Mouse (Mus musculus) neural tube, embryonic 12.5 days (tissue): ENCODE results near the gene Hey2. TPM values are rescaled to one million over a fixed set of nuclear protein-coding genes. Genes with fewer than 3 reads are reported as not detected.

Experiments
- ATAC-seq: fragments of 200-750 bp; cut with Nextera tagmentation; 2 replicates; pipeline ENCODE4 v1.8.0; 2017; ENCODE audit warnings: low read depth, mild to moderate bottlenecking, moderate TSS enrichment, moderate library complexity; ENCODE audit not compliant: low FRiP score
- H3K27ac ChIP-seq: fragments of 300-500 bp; sonication (generic); 2 replicates; pipeline ENCODE4 v1.5.1; 2016
- H3K27me3 ChIP-seq: fragments of 300-500 bp; sonication (generic); replicated peaks from 2 replicates; pipeline ENCODE4 v1.6.1; 2016; ENCODE audit warnings: mild to moderate bottlenecking
- H3K36me3 ChIP-seq: fragments of 300-500 bp; sonication (generic); 2 replicates; pipeline ENCODE4 v1.6.1; 2016; ENCODE audit warnings: mild to moderate bottlenecking
- H3K4me1 ChIP-seq: fragments of 300-500 bp; sonication (generic); 2 replicates; pipeline ENCODE4 v1.6.1; 2016
- H3K4me2 ChIP-seq: fragments of 300-500 bp; sonication (generic); replicated peaks from 2 replicates; pipeline ENCODE4 v1.6.1; 2016; ENCODE audit warnings: mild to moderate bottlenecking
- H3K4me3 ChIP-seq: fragments of 300-500 bp; sonication (generic); 2 replicates; pipeline ENCODE4 v1.5.1; 2016
- H3K9ac ChIP-seq: fragments of 300-500 bp; sonication (generic); 2 replicates; pipeline ENCODE4 v1.6.1; 2016; ENCODE audit warnings: mild to moderate bottlenecking
- H3K9me3 ChIP-seq: fragments of 300-500 bp; sonication (generic); 2 replicates; pipeline ENCODE4 v1.6.1; 2016; ENCODE audit warnings: mild to moderate bottlenecking
- WGBS: fragments of 180-500 bp; shearing (Covaris S2); methylation state at CpG from one replicate; pipeline ENCODE4 v1.1.7; 2016; 5-methylcytosine and 5-hydroxymethylcytosine counted together
- polyA plus RNA-seq: library from polyadenylated mRNA; unstranded; fragments of >200 nt; fragmentation: Nextera tagmentation; extraction: Ambion mirVana; gene quantifications from 2 replicates; pipeline ENCODE4 v1.2.1, GENCODE M21; 2016

Hey2 gene
- polyA plus RNA-seq, 1 experiment from 2014 or later, result 9.8 TPM

DNA sequence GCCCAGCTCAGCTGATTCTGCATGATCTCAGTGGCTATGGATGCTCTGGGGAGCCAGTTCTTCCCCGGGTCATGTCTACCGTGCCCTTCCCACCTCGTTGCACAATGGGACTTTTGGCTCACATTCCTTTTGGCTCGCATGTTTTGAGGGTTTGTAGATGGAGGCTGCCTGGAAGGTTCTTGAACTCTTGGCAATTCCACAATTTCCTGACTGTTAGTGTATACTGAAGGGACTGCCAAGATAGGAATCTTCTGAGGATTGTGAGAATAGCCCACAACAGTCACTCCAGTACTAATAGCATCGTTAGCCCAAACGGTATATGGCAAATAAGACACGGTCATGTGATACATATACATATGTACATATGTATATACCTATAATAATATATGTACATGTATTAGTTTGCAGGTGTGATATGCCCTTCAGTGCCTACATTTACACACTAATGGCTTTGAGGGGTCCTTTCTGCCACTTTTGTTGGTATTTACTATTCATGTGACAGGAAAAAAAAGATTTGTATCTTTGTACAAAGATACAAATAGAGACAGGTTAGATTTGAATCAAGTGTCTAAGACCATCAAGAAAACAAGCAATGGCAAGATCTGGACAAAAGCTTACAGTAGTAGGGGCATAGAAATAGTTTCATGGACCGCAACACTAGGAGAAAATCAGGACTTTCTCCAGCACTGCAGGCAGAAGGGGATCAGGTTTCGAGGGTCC lies 32.2 kb downstream of the Hey2 start:
- no peak overlapping the region for H3K9ac ChIP-seq

GRCm38 (mm10) chr10:30803587-30804253 lies 38.9 kb downstream of the Hey2 start:
- Histone ChIP-seq H3K4me2 (peak overlapping the region; percentile 62), H3K36me3 (no peaks in the 10 kb centered on the region), H3K4me1 (no peaks in the 10 kb centered on the region), H3K9ac (peak overlapping the region; percentile 88), H3K27me3 (no peaks in the 10 kb centered on the region), H3K27ac (peak overlapping the region; percentile 81), H3K9me3 (no peaks in the 10 kb centered on the region), H3K4me3 (peak overlapping the region; percentile 76)
- WGBS, result 37% methylated on average over 7 of the region's 7 CpGs
- ATAC-seq, result peak; percentile 7; the same call in 1 of the 2 replicates

More for the DNA sequence above, 32.2 kb downstream of the Hey2 start:
- Histone ChIP-seq H3K4me1 (no peaks in the 10 kb centered on the region), H3K27ac (no peak overlapping the region), H3K36me3 (no peaks in the 10 kb centered on the region), H3K4me3 (peak overlapping the region; percentile 22; the same call in 1 of the 2 replicates), H3K4me2 (peak overlapping the region; percentile 47), H3K9me3 (no peaks in the 10 kb centered on the region), H3K27me3 (no peaks in the 10 kb centered on the region)
- WGBS, result 43% methylated on average over 9 of the region's 9 CpGs
- ATAC-seq, result peak; percentile 65

GRCm38 (mm10) chr10:30802681-30803586 lies 39.7 kb downstream of the Hey2 start, which contains the start of gene Ncoa7:
Gene Ncoa7 (minus strand): TSS chr10:30803326.
- no peaks in the 10 kb centered on the region for H3K9me3 ChIP-seq
- WGBS, result under 1% methylated on average over 89 of the region's 89 CpGs
- peak within 1 kb of the TSS; percentile 81 for H3K27ac ChIP-seq

GRCm38 (mm10) chr10:30802033-30802432 lies 40.6 kb downstream of the Hey2 start:
- WGBS, result 7% methylated on average over 8 of the region's 8 CpGs
- ATAC-seq, result peak; percentile 26; the same call in 1 of the 2 replicates

More at GRCm38 (mm10) chr10:30802681-30803586, 39.7 kb downstream of the Hey2 start, which contains the start of gene Ncoa7:
- Histone ChIP-seq H3K36me3 (no peaks in the 10 kb centered on the region), H3K4me2 (peak within 1 kb of the TSS; percentile 62), H3K9ac (peak within 1 kb of the TSS; percentile 88), H3K27me3 (no peaks in the 10 kb centered on the region), H3K4me3 (peak within 1 kb of the TSS; percentile 76), H3K4me1 (no peaks in the 10 kb centered on the region)
- ATAC-seq, result peak; percentile 94

DNA sequence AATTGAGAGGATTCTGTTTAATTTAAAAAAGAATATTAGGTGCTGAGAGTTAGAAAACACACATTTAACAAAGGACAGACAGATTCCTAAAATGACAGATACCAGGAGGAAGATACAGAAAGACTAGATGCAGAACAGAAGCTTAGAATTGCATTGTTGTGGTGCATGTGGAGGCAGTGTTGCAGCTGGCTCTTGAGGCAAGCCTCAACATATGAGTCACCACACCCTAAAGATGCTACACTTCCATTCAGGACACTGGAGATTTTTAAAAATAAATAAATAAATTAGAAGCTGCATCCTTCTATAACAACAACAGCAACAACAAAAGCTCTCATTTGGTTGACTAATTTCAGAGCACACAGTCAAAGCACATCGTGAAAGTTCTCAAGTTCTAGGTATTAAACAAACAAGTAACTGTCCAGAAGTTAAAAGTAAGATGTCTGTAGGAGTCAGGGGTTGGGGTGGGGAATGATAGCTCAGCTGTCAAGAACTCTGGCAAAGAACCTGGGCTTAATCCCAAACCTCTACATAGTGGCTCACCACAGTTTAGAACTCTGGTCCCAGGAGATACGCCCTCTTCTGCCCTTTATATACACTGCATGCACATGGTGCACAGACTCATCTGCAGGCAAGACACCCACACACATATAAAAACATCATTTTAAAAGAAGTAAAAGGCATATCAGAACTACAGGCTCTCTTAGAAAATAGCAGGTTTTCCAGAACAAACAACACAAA lies 42.7 kb downstream of the Hey2 start:
- 93% methylated on average over 2 of the region's 2 CpGs for WGBS
- no peak overlapping the region for H3K27ac ChIP-seq
- no peaks in the 10 kb centered on the region for H3K27me3 ChIP-seq
- no peak overlapping the region for H3K9ac ChIP-seq
- no peaks in the 10 kb centered on the region for H3K36me3 ChIP-seq
- H3K4me2 ChIP-seq, result no peak overlapping the region
- H3K9me3 ChIP-seq, result no peaks in the 10 kb centered on the region
- no peaks in the 10 kb centered on the region for H3K4me1 ChIP-seq
- no peak for ATAC-seq
- H3K4me3 ChIP-seq, result no peak overlapping the region

More at GRCm38 (mm10) chr10:30802033-30802432, 40.6 kb downstream of the Hey2 start:
- no peaks in the 10 kb centered on the region for H3K9me3 ChIP-seq
- peak overlapping the region; percentile 88; the same call in 1 of the 2 replicates for H3K9ac ChIP-seq
- H3K4me2 ChIP-seq, result peak overlapping the region; percentile 62
- peak overlapping the region; percentile 76 for H3K4me3 ChIP-seq
- H3K36me3 ChIP-seq, result no peaks in the 10 kb centered on the region
- no peaks in the 10 kb centered on the region for H3K27me3 ChIP-seq
- no peak overlapping the region; the same call in 1 of the 2 replicates for H3K27ac ChIP-seq
- no peaks in the 10 kb centered on the region for H3K4me1 ChIP-seq

DNA sequence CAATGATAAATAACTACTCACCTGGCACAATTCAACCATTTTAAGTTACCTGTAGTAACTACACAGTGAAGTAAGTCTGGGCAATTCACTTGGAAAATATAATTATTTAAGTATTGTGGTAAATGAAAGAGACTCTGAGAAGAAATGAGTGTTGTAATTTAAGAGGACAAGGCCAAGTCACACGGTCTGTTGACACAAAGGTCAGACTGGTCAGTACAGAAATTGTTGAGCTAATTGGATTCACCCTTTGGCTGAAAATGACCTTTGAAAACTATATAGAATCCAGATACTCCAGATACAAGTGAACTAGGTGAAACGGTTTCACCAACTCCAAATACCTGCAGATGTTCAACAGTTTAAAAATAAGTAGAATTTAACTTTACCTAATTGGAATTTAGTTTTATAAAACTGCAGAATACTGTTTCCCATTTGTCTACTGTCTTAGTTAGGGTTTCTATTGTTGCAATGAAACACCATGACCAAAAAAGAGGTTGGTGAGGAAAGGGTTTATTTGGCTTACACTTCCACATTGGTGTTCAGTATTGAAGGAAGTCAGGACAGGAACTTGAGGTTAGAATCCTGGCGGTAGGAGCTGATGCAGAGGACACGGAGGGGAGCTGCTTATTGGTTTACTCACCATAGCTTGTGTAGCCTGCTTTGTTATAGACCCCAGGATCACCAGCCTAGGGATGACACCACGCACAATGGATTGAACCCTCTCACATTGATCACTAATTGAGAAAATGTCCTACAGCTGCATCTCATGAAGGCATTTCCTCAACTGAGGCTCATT lies 45.9 kb downstream of the Hey2 start:
- Histone ChIP-seq H3K27me3 (no peaks in the 10 kb centered on the region), H3K9me3 (no peaks in the 10 kb centered on the region), H3K27ac (no peak overlapping the region), H3K36me3 (no peaks in the 10 kb centered on the region), H3K4me2 (no peak overlapping the region), H3K9ac (no peak overlapping the region), H3K4me3 (no peak overlapping the region), H3K4me1 (no peaks in the 10 kb centered on the region)
- 88% methylated on average over 5 of the region's 5 CpGs for WGBS
- no peak for ATAC-seq

DNA sequence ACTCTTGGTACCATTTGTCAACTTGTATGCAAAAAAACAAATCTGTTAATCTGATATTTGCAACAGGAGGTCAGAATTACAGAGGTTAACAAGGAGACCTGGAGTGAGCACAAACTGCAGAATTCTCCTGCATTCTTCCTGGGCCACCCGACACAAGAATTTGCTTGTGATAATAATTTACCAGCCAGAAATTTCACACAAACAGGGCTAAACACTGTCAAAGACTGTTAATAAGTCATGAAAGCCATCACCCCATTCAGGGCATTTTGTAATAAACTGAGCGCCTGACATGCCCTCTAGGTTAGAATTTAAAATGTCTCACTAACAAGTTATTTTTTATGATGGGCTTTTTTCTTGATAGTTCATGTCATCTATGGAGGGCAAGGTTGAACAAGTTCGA lies 51.6 kb downstream of the Hey2 start:
- ATAC-seq, result no peak
- no peaks in the 10 kb centered on the region for H3K27me3 ChIP-seq
- H3K27ac ChIP-seq, result no peak overlapping the region
- no peak overlapping the region for H3K4me2 ChIP-seq
- H3K36me3 ChIP-seq, result no peaks in the 10 kb centered on the region
- no peaks in the 10 kb centered on the region for H3K4me1 ChIP-seq
- no peak overlapping the region for H3K4me3 ChIP-seq
- WGBS, result 93% methylated on average over 3 of the region's 3 CpGs
- H3K9me3 ChIP-seq, result no peaks in the 10 kb centered on the region
- no peak overlapping the region for H3K9ac ChIP-seq

DNA sequence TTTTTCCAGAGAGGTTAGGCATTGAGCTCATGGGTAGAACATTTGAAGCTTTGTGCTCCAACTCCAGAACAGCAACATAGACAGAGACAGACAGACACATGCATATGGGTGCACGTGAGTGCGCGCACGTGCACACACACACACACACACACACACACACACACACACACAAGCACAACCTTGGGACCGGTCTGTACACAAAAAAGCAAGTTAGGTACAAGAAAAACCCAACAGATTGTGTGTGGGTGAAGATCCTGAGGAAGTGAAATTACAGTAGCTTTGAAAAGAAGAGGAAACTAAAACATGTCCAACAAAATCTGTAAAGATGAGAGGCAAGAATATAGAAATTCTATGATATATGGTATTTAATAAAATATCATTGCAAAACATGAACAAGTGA lies 53.1 kb downstream of the Hey2 start:
- ATAC-seq, result no peak
- 92% methylated on average over 5 of the region's 5 CpGs for WGBS
- Histone ChIP-seq H3K27ac (no peak overlapping the region), H3K27me3 (no peaks in the 10 kb centered on the region), H3K9ac (no peak overlapping the region), H3K36me3 (no peaks in the 10 kb centered on the region), H3K4me2 (no peak overlapping the region), H3K9me3 (no peaks in the 10 kb centered on the region), H3K4me1 (no peaks in the 10 kb centered on the region), H3K4me3 (no peak overlapping the region)

- Histone ChIP-seq H3K4me1 (no peaks in the 10 kb centered on the region), H3K9me3 (no peaks in the 10 kb centered on the region), H3K9ac (no peak overlapping the region), H3K4me3 (no peak overlapping the region), H3K27me3 (no peaks in the 10 kb centered on the region), H3K36me3 (no peaks in the 10 kb centered on the region), H3K4me2 (no peak overlapping the region), H3K27ac (no peak overlapping the region)
- 93% methylated on average over 1 of the region's 1 CpGs for WGBS
- no peak for ATAC-seq
These were observed 54.3 kb downstream of the Hey2 start for GRCm38 (mm10) chr10:30788340-30788721.

DNA sequence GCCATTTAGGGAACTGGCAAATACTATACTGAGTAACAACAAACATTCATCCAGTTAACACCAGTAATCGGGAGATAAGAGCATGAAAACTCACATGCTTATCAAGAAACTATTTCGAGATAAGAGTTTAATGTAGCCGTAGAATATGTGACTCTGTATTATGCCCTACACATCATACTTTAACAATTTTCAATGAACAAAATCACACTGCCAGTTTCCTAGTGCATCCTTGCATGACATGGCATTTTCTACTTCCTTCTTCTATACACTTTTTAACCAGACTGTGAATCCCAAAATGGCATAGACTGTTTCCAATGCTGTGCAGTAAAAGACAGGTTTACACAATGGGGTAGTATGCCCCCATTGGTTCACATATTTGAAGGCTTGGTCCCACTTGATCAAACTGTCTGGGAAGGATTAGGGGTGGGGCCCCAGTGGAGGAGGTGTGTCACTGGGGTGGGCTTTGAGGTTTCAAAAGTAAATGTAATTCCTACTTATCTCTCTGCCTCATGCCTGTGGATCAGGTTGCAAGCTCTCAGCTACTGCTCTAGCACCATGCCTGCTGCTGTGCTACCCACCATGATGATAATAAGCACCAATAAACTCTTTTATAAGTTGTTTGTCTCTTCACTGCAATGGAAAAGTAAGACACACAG lies 54.8 kb downstream of the Hey2 start:
- H3K4me3 ChIP-seq, result no peak overlapping the region
- 94% methylated on average over 3 of the region's 3 CpGs for WGBS
- H3K9ac ChIP-seq, result no peak overlapping the region
- H3K9me3 ChIP-seq, result no peaks in the 10 kb centered on the region
- ATAC-seq, result no peak
- H3K27me3 ChIP-seq, result no peaks in the 10 kb centered on the region
- H3K36me3 ChIP-seq, result no peaks in the 10 kb centered on the region
- no peak overlapping the region for H3K4me2 ChIP-seq
- H3K4me1 ChIP-seq, result no peaks in the 10 kb centered on the region
- H3K27ac ChIP-seq, result no peak overlapping the region
